Mouse (Mus musculus) 3134 (cell line): ENCODE data around the gene Ndufs4.
"Not testable (repeated sequence)": the region's sequence is repeated elsewhere in the genome, so short reads cannot be mapped to it uniquely, and the experiment has no call there.

Experiments
- DNase-seq: peaks from one replicate; pipeline ENCODE4 v3.0.0-alpha.2; 2011; ENCODE audit warnings: low spot score; ENCODE audit not compliant: insufficient read length; ENCODE audit errors: extremely low read depth

The Ndufs4 gene

DNA sequence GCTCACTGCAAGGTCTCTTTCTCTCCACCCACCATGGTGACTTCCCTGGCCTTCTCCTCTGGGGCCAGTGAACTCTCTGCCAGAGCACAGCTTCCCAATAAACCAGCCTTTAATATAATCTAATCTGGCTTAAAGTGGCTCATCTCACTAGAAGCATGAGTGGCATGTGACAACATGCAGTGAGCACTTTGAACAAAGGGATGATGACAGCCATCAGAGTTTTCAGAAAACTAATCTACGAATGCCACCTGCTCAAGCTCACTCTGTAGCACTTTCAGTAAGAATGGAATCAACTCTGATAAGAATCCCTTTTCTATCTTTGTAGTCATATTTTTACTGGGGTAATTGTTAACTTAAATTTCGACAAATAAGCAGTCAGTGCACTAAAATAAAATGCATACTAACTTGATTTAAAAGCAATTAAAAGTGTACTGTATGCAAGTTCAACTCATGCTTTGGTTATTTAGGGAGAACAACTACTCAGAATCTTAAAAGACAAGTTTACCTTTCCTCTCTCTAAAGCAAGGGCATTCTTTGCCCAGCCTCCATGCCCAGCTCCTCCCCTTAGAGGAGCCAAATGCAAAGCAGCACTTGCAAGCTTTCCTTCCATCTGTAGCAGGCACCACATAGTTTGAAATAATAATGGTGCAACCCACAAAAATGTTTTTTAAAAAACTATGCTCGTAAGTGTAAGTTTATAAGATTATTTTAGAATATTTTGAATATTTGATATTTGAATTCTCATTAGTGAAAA, 43.7 kb downstream of the Ndufs4 start:
- DNase-seq = no peak

DNA sequence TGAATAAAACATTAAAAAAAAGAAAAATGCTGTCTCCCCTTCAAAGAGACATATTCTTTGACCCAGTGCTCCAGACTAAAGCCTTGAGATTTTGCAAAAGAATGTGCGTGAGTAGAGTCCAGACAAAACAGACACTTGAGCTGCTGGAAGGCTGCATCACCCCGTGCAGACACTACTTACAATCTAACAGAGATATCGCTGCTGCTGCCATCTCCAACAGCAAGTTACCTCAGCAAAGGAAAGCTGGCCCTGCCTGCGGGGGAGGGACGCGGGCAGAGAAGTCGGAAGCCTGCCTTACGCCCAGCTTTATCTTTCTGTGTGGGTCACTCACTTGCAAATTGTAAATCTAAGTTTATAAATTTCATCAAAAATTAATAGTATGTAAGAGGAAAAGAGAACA, 45.1 kb downstream of the Ndufs4 start:
- DNase-seq = no peak

DNA sequence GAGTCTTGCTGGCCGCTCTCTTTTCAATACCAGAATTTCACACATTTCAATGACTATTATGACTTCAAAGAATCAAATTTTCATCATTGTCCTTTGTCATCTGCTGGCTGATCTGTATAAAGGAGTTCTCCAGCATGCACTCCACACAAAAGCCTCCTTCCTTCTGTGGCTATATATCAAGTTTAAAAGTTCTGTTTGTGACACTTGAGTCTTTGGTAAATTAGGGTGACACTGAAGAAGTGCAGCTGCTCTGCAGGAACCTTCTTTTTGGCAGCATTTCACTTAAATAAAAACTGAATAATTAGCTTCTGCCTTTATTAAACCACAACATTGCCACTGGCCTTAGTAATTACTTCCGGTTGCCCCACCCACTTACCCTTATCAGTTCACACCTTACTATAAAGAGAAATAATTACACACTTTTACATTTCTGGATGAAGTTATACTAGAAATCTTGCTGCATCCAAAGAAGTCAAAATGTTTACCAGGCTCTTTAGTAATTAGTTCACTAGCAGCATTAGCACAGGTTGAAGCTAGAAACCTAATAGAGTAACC, 68.1 kb downstream of the Ndufs4 start:
- no peak for DNase-seq

DNA sequence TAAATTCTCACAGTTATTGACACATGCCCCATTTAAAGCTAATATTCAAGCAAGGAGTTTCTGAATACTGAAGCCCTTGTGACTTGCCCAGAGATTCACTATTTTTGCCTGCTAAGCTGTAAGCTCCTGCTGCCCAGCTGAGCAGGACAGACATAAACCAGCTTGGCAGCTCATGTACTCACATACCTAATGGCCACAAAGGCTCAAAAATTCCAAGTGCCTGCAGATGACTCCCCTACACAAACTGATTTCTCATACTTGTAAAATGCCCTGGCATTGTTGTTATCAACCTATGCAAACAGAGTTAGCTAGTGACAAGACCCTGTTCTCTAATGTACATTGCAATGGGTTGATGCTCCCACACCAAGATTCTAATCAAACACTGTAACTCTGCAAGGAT, 68.9 kb downstream of the Ndufs4 start:
- DNase-seq = no peak

DNA sequence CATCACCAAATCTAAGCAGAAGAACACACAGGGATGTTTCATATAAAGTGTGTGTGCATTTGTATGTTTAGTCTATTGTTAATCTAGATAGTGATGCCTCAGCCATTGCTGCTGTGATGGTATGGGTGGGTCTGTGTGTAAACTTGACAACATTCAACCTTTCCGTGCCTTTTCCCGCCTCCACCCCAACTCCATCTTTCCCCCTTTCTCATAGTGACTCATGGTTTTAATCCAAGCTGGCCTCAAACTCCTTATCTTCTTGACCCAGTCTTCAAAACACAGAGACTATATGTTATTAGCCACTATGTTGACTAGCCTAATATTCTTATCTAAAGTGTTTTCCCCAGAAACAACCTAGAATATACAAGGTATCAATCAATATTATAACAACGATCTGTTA, 72.7 kb downstream of the Ndufs4 start:
- no peak for DNase-seq

DNA sequence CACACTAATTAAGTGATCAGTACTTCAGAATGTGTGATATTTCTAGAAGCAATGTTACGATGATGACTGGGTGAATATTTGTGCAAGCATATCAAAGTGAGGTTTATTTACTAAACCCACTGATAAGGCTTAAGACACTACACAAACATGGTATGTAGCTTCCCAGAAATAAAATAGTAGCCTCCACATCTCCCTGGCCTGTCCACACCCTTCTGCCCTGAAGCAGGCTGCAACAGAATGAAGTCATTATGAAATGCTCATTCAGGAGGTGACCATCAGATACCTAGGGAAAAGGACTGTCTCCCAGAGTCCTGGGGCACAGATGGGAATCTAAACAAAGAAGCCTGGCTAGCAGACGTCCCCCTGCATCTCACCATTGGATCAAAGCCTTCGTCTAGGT, 73.1 kb downstream of the Ndufs4 start:
- DNase-seq = no peak

DNA sequence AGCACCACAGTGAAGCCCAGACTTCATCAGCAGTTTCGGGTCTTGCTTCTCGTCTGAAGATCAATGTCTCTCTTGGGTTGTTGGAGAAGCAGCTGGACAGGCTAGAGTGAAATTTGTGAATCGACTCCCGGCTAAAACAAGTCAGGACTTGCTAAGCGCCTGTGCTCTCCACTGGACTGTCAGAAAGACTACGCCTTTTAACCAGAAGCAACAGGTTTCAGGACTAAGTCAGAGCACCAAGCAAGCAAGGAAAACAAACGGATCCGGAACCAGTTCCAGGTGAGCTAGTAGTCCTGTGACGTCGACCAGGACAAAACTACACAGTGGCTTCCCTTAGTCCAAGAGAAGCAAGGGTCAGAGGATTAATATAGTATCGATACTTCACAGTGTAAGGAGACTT, 77.5 kb downstream of the Ndufs4 start:
- DNase-seq = no peak

DNA sequence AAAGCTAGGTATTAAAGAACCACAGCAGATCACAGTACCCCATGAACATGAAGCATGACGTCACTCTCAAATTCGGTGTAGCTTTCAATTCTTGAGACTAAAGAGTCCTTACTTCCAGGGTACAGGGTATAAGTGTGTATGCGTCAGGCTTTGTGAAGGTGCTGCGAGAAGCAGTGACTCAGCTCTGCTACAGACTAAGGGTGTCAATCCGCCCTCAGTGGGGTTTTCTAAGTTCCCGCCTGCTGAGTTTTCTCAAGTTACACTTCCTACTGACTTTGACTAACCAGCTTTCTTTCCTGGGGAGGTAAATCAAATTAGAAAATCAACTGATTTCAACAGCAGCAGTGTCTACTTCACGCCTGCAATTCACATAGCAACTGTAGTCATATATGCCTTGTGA, 83.4 kb downstream of the Ndufs4 start:
- DNase-seq = no peak

DNA sequence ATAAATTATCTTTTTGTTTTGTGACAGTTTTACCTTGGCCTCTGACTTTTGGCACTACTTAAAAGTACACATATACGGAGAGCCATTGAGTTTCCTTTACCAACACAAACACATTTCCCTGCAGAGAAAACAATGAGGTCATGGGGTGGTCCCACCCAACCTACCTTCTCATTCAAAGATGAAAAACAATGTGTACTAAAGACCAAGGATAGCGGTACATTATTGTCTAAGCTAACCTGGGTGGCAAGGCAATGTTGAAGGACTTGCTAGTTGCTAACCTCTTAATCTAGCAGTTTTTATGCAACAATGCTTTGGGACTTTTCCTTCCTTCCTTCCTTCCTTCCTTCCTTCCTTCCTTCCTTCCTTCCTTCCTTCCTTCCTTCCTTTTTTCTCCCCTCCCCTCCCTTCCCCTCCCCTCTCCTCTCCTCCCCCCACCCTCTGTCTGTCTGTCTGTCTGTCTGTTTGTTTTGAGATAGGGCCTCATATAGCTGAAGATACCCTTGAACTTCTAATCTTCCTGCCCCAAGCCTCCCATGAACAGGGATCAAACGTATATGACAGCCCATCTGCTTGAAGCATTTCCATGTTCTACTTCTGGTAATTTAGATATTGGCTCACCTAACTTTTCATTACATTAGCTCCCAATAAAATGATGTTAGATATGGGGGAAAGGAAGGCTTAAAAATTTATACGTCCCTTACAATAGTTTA, 84.4 kb downstream of the Ndufs4 start:
- DNase-seq = no peak

DNA sequence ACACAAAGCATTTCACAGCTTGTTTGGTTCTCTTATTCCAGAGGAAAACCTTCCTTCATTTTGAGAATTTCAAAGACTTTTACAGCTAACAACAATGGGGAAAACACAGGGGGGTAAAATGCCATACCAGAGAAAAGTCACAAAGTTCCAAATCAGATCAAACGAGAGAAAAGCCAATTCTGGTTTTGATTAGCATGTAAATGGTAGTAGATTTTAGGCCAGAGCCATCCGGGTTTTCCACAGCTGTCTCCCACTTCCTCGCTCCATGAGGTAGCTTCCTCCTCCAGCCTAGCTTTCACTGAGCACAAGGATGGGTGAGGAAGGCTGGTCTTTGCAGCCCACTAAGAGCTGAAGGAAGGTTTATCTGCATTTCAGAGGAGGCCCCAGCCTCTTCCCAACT, 90.3 kb downstream of the Ndufs4 start:
- no peak for DNase-seq

DNA sequence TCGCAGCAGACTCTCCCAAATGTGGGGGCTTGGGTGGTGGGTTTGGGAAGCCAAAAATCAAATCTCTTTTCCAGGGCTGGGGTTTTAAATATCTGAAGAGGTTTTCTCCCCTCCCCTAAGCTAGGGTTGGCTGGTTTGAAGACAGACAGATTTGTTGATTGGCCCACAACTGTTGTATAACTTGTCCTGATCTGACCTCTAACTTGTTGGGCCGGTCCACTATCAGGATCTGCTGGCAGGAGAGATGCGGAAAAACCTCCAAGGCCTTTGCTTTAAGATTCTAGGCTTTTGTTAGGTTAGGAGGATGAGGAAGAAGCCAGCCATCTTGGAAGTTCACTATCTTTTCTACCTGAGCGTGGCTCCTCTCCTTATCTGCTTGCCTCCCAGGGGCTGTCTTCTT, 91.5 kb downstream of the Ndufs4 start:
- DNase-seq = no peak

DNA sequence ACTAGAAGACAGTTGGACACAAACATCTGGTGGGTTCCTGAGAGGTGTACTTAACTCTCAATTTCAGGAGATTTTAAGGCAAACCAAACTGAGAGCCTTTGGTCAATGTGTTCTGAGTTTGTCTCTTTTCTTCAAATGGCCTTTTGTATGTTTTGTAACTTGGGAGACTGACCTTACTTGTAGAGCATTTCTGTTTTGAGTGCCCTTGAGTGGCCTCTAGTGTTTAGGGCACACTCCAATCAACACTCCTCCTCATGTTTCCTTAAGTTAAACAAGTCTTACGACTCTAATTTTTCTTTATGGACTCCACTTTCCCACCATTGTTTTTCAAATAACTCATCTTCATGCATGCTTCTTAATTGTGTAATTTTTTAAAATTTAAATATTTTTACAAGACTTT, 98.6 kb downstream of the Ndufs4 start:
- DNase-seq = no peak

DNA sequence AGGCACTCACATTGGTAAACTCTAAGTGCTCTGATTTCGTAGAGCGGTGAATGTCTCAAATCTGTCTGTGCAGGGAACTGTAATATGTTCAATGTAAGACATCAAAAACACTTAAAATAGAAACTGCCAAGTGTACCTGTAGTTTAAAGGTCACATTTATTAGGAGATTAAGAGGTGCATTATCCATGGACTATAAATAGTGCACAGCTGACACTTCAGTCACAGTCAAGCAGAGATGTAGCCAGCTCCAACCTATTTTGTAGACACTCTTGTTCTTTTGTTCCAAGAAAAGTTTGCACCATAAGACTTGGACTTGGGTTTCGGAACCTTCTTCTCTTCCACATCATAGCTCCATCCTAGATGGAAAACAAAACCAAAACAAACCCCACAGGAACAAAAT, 99.5 kb downstream of the Ndufs4 start:
- DNase-seq = no peak

DNA sequence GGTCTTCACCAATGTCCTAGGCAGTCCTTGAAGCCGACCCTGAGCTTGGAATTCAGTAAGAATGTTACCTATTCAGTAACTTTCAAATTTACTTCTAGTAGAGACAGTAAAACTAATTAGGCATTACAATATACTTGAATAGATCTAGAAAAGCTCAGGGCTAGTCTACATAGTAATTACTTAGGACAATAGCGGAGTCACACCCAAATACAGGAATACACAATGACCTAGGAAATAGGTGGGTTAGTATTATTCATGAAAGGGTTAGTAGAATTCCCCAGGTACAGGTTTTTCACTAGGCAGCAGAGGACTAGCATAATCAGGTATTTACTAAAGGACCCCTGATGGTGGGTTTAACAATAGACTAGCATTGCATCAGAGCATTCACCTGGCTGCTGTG, 109.4 kb downstream of the Ndufs4 start:
- DNase-seq = not testable (repeated sequence)

DNA sequence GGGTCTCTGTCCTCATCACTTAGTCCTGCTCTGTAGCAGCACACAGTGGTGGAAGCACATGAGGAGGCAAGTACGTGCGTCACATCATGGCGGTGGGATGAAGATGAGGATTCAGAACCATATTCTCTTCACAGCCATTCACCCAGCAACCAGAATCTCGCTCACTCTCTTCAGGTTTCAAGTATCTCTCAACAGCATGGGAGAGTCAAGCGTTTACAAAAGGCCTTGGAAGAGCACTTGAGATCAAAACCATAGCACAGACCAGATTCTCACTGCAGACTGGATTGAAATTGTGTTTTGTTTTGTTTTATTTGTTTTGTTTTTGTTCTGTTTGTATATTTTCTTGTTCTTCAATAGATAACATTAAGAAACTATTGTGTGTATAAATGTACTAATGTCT, 110.8 kb downstream of the Ndufs4 start:
- DNase-seq = no peak

DNA sequence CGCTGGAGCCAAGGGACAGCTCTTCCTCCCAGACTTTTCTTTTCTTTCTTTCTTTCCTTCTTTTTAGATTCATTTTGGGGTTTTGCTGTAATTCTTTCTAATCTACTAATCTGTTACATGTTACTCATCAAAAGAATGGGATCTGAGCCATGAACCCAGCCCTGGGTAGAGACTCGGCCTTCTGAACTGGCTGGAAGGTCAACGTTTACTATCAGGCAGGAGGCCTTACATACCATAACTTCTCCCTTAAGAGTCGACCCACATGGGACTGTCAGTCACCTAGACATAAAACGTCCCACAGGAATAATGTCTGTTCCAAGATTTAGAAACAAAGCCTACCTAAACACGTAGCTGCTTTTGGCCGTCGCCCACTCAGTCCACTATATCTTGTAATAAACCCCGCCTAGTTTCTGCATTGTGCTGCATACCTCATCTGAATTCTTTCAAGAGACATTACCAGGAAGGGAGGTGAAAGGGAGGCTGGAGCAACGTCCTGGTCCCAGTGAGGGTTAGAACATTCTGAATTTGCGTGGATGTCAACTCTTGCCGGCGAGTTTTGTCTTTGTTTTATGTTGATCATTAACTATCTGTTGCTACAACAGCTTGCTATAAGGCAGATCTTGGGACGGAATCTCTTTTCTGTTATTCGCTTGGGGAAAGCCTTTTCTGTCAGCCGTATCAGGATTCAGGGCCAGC, 116.5 kb downstream of the Ndufs4 start:
- DNase-seq = no peak

DNA sequence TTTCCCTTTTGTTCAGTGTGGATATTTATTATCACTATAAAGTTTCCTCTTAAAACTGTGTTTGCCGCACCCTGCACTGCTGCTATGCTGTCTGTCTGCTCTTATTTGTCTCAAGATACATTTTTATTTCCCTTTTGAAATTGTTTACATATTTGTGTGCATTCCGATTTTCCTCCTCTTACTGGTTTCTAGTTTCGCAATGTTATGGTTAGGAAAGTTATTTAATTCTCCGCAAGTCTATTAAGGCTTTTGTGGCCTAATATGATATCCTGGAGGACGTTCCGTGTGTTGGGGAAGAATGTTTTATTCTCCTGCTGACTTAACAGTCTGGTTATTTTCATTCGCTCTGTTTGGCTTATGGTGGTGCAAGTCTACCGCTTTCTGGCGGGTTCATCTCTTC, 120.3 kb downstream of the Ndufs4 start:
- no peak for DNase-seq

DNA sequence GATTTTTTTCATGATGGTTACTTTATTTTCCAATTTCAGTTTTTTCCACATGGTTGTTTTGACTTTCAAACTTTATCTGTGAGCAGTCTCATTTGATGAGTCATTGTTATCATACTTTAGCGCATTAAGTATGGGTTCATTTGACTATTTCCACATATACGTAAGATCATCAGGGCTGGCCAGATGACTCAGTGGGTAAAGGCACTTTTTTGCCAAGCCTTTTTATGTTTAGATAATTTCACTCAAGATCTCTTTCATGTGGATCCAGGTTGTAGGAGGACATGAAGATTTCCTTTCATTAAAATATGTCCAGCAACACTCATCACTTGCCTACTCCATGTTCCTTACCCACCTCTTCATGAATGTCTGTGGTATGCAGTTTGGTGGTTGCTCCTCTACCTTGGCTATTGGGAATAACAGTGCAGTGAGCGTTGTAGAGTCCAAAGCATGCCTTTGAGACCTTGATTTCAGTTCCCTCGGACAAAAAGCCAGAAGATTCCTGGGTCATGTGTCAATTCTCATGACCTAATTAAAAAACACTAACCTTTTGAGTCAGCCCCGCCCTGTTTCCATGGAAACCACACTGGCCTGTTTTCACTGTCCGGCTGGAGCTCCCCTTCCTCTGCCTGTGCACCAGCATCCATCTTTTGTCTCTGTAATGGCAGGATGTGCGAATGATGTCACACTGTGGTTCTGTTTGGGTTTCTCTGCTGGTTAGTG, 127.4 kb downstream of the Ndufs4 start:
- DNase-seq = peak; percentile 22

DNA sequence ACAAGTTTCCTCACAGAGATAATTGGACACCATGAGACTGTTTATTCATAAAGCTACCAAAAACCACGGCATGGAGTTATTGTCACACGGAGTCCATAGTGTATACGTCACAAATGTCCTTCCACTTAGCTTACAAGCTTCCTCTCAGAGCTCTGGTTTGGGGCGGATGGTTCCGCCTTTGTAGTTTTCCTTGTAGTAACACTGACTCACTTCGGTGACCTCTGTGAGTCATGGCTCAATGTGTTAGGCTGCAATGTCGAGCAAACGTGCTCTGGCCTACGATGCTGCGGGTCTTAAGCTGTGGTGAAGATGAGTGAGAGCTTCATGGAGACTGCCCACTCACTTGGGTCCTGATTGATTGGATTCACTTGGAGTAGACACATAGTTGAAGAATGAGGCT, 133.4 kb downstream of the Ndufs4 start:
- peak; percentile 46 for DNase-seq
